Mouse (Mus musculus) MEL (cell line): ENCODE measurements around the gene Dus1l. TPM values are rescaled to one million over a fixed set of nuclear protein-coding genes. Genes with fewer than 3 reads are reported as not detected.

ENCODE experiments used
- DNase-seq: peaks from one replicate; pipeline ENCODE4 v3.0.0; 2011; ENCODE audit warnings: low read depth, low spot score
- H3K27ac ChIP-seq: 2 replicates; pipeline ENCODE4 v1.5.1; 2012; ENCODE audit warnings: low read depth, mild to moderate bottlenecking, control low read depth, low read length, moderate library complexity; ENCODE audit not compliant: control insufficient read depth
- H3K27me3 ChIP-seq, 2 experiments: fragments of 150-350 bp in 1 of 2; sonication (generic) in 1 of 2; 2 replicates each; pipeline ENCODE4 v1.6.1; 2012; ENCODE audit warnings: low read length in 2 of 2, mild to moderate bottlenecking in 2 of 2, improper control_type of control experiment in 1 of 2, moderate library complexity in 1 of 2; ENCODE audit not compliant: insufficient read depth in 2 of 2, control insufficient read depth in 1 of 2
- H3K36me3 ChIP-seq, 2 experiments: 2 replicates each; pipeline ENCODE4 v1.6.1; 2012 to 2014; ENCODE audit warnings: low read length in 2 of 2, improper control_type of control experiment in 1 of 2, inconsistent platforms in 1 of 2, mild to moderate bottlenecking in 1 of 2; ENCODE audit not compliant: insufficient read depth in 2 of 2, control insufficient read depth in 1 of 2
- H3K4me1 ChIP-seq, 2 experiments: fragments of 150-350 bp in 1 of 2; sonication (generic) in 1 of 2; 2 replicates each; pipeline ENCODE4 v1.6.1; 2012; ENCODE audit warnings: low read length in 2 of 2, improper control_type of control experiment in 1 of 2, mild to moderate bottlenecking in 1 of 2; ENCODE audit not compliant: insufficient read depth in 2 of 2, control insufficient read depth in 1 of 2
- H3K4me3 ChIP-seq, 2 experiments: fragments of 150-350 bp in 1 of 2; sonication (generic) in 1 of 2; 2 replicates each; pipeline ENCODE4 v1.5.1; 2012; ENCODE audit warnings: low read depth in 2 of 2, low read length in 2 of 2, mild to moderate bottlenecking in 2 of 2, moderate library complexity in 2 of 2, control low read depth in 1 of 2, improper control_type of control experiment in 1 of 2; ENCODE audit not compliant: control insufficient read depth in 1 of 2, insufficient read depth in 1 of 2
- H3K79me2 ChIP-seq: 2 replicates; pipeline ENCODE4 v1.6.1; 2012; ENCODE audit warnings: mild to moderate bottlenecking, low read length, moderate library complexity; ENCODE audit not compliant: control insufficient read depth, poor library complexity, insufficient read depth
- H3K9ac ChIP-seq: 2 replicates; pipeline ENCODE4 v1.6.1; 2012; ENCODE audit warnings: low read depth, mild to moderate bottlenecking, control low read depth, low read length, moderate library complexity; ENCODE audit not compliant: control insufficient read depth, poor library complexity, severe bottlenecking
- H3K9me3 ChIP-seq: fragments of 150-350 bp; sonication (generic); replicated peaks from 2 replicates; pipeline ENCODE4 v1.6.1; 2012; ENCODE audit warnings: mild to moderate bottlenecking, low read length, improper control_type of control experiment, moderate library complexity; ENCODE audit not compliant: insufficient read depth
- BHLHE40 ChIP-seq: IDR thresholded peaks from 2 replicates; pipeline ENCODE4 v1.6.1; 2012; ENCODE audit warnings: low read depth, mild to moderate bottlenecking, inconsistent platforms, low read length, improper control_type of control experiment, borderline replicate concordance
- CHD1 ChIP-seq: IDR thresholded peaks from 2 replicates; pipeline ENCODE4 v1.6.1; 2012; ENCODE audit warnings: low read depth, mild to moderate bottlenecking, inconsistent platforms, low read length, improper control_type of control experiment
- CHD2 ChIP-seq: IDR thresholded peaks from 2 replicates; pipeline ENCODE4 v1.6.1; 2011; ENCODE audit warnings: low read length, improper control_type of control experiment
- CTCF ChIP-seq, 3 experiments: IDR thresholded peaks in 2 of 3; conservative IDR thresholded peaks in 1 of 3; 2 replicates each; pipeline ENCODE4 v1.5.1; 2011 to 2012; ENCODE audit warnings: low read length in 3 of 3, low read depth in 2 of 3, mild to moderate bottlenecking in 2 of 3, improper control_type of control experiment in 1 of 3, inconsistent platforms in 1 of 3, mixed read lengths in 1 of 3, moderate library complexity in 1 of 3; ENCODE audit not compliant: control insufficient read depth in 1 of 3, insufficient read depth in 1 of 3, poor library complexity in 1 of 3, severe bottlenecking in 1 of 3
- E2F4 ChIP-seq: IDR thresholded peaks from 2 replicates; pipeline ENCODE4 v1.6.1; 2011; ENCODE audit warnings: low read depth, low read length, improper control_type of control experiment, borderline replicate concordance
- ELF1 ChIP-seq: IDR thresholded peaks from 2 replicates; pipeline ENCODE4 v1.6.1; 2014; ENCODE audit warnings: low read depth, mild to moderate bottlenecking, inconsistent platforms, low read length, improper control_type of control experiment, moderate library complexity
- ETS1 ChIP-seq: IDR thresholded peaks from 2 replicates; pipeline ENCODE4 v1.6.1; 2012; ENCODE audit warnings: low read depth, mild to moderate bottlenecking, inconsistent platforms, low read length, improper control_type of control experiment, moderate library complexity
- HCFC1 ChIP-seq: IDR thresholded peaks from 2 replicates; pipeline ENCODE4 v1.6.1; 2012; ENCODE audit warnings: low read depth, mild to moderate bottlenecking, inconsistent platforms, low read length, improper control_type of control experiment, moderate library complexity
- JUND ChIP-seq: IDR thresholded peaks from 2 replicates; pipeline ENCODE4 v1.6.1; 2011; ENCODE audit warnings: low read depth, mild to moderate bottlenecking, improper control_type of control experiment, low read length
- MAFK ChIP-seq: IDR thresholded peaks from 2 replicates; pipeline ENCODE4 v1.6.1; 2011; ENCODE audit warnings: low read depth, mild to moderate bottlenecking, low read length, improper control_type of control experiment, borderline replicate concordance
- MAZ ChIP-seq: IDR thresholded peaks from 2 replicates; pipeline ENCODE4 v1.6.1; 2012; ENCODE audit warnings: low read depth, mild to moderate bottlenecking, inconsistent platforms, low read length, improper control_type of control experiment
- MEF2A ChIP-seq: IDR thresholded peaks from 2 replicates; pipeline ENCODE4 v1.6.1; 2014; ENCODE audit warnings: low read depth, mild to moderate bottlenecking, inconsistent platforms, low read length, improper control_type of control experiment; ENCODE audit not compliant: poor library complexity, insufficient replicate concordance, severe bottlenecking; ENCODE audit errors: extremely low read depth
- MXI1 ChIP-seq: IDR thresholded peaks from 2 replicates; pipeline ENCODE4 v1.6.1; 2011; ENCODE audit warnings: mild to moderate bottlenecking, low read depth, low read length, improper control_type of control experiment
- MYB ChIP-seq: IDR thresholded peaks from 2 replicates; pipeline ENCODE4 v1.6.1; 2011; ENCODE audit warnings: mild to moderate bottlenecking, low read depth, low read length, improper control_type of control experiment
- MYC ChIP-seq: IDR thresholded peaks from 2 replicates; pipeline ENCODE4 v1.6.1; 2011; ENCODE audit warnings: low read depth, mild to moderate bottlenecking, low read length, improper control_type of control experiment, moderate library complexity
- NELFE ChIP-seq: IDR thresholded peaks from 2 replicates; pipeline ENCODE4 v1.6.1; 2011; ENCODE audit warnings: low read depth, low read length, improper control_type of control experiment
- NRF1 ChIP-seq: IDR thresholded peaks from 2 replicates; pipeline ENCODE4 v1.6.1; 2014; ENCODE audit warnings: low read depth, mild to moderate bottlenecking, inconsistent platforms, low read length, improper control_type of control experiment, moderate library complexity; ENCODE audit not compliant: poor library complexity, insufficient read depth, severe bottlenecking
- POLR2A ChIP-seq, 2 experiments: IDR thresholded peaks; 2 replicates each; pipeline ENCODE4 v1.6.1; 2011 to 2012; ENCODE audit warnings: low read length in 2 of 2, mild to moderate bottlenecking in 2 of 2, control low read depth in 1 of 2, improper control_type of control experiment in 1 of 2, low read depth in 1 of 2, moderate library complexity in 1 of 2; ENCODE audit not compliant: control insufficient read depth in 1 of 2, insufficient read depth in 1 of 2, poor library complexity in 1 of 2
- POLR2AphosphoS2 ChIP-seq: IDR thresholded peaks from 2 replicates; pipeline ENCODE4 v1.6.1; 2011; ENCODE audit warnings: low read length, improper control_type of control experiment
- POLR2AphosphoS5 ChIP-seq: IDR thresholded peaks from 2 replicates; pipeline ENCODE4 v1.6.1; 2012; ENCODE audit warnings: low read depth, borderline replicate concordance, mild to moderate bottlenecking, inconsistent platforms, low read length, moderate library complexity, mixed read lengths
- RAD21 ChIP-seq: IDR thresholded peaks from 2 replicates; pipeline ENCODE4 v1.6.1; 2011; ENCODE audit warnings: mild to moderate bottlenecking, low read depth, low read length, improper control_type of control experiment
- RCOR1 ChIP-seq: IDR thresholded peaks from 2 replicates; pipeline ENCODE4 v1.6.1; 2012; ENCODE audit warnings: low read depth, mild to moderate bottlenecking, inconsistent platforms, low read length, improper control_type of control experiment
- SIN3A ChIP-seq: IDR thresholded peaks from 2 replicates; pipeline ENCODE4 v1.6.1; 2012; ENCODE audit warnings: low read length, improper control_type of control experiment, inconsistent platforms
- SMC3 ChIP-seq: IDR thresholded peaks from 2 replicates; pipeline ENCODE4 v1.6.1; 2011; ENCODE audit warnings: low read depth, low read length, improper control_type of control experiment
- TAL1 ChIP-seq: IDR thresholded peaks from 2 replicates; pipeline ENCODE4 v1.6.1; 2012; ENCODE audit warnings: mild to moderate bottlenecking, inconsistent platforms, low read length, moderate library complexity, mixed read lengths
- TBP ChIP-seq: IDR thresholded peaks from 2 replicates; pipeline ENCODE4 v1.8.0; 2011; ENCODE audit warnings: low read depth, low read length, improper control_type of control experiment
- USF1 ChIP-seq: IDR thresholded peaks from 2 replicates; pipeline ENCODE4 v1.6.1; 2014; ENCODE audit warnings: low read depth, mild to moderate bottlenecking, inconsistent platforms, low read length, improper control_type of control experiment, moderate library complexity
- USF2 ChIP-seq, 2 experiments: IDR thresholded peaks; 2 replicates each; pipeline ENCODE4 v1.6.1; 2011 to 2012; ENCODE audit warnings: improper control_type of control experiment in 2 of 2, low read length in 2 of 2, borderline replicate concordance in 1 of 2, inconsistent platforms in 1 of 2, low read depth in 1 of 2, mild to moderate bottlenecking in 1 of 2; ENCODE audit not compliant: insufficient read depth in 1 of 2
- ZC3H11A ChIP-seq: IDR thresholded peaks from 2 replicates; pipeline ENCODE4 v1.6.1; 2012; ENCODE audit warnings: low read depth, mild to moderate bottlenecking, inconsistent platforms, low read length, improper control_type of control experiment
- ZKSCAN1 ChIP-seq: IDR thresholded peaks from 2 replicates; pipeline ENCODE4 v1.6.1; 2012; ENCODE audit warnings: low read depth, mild to moderate bottlenecking, inconsistent platforms, low read length, improper control_type of control experiment, moderate library complexity
- ZMIZ1 ChIP-seq: IDR thresholded peaks from 2 replicates; pipeline ENCODE4 v1.6.1; 2012; ENCODE audit warnings: low read depth, mild to moderate bottlenecking, inconsistent platforms, low read length, improper control_type of control experiment, moderate library complexity
- ZNF384 ChIP-seq: IDR thresholded peaks from 2 replicates; pipeline ENCODE4 v1.6.1; 2012; ENCODE audit warnings: low read depth, mild to moderate bottlenecking, inconsistent platforms, low read length, improper control_type of control experiment
- polyA plus RNA-seq, 2 experiments: library from polyadenylated mRNA; stranded (reverse) in 1 of 2; unstranded in 1 of 2; fragments of >175 nt in 1 of 2; fragments of >200 nt in 1 of 2; gene quantifications; 2 replicates each; pipeline versions ENCODE4 v1.2.1 to v1.2.4; 2012; ENCODE audit warnings: low replicate concordance in 2 of 2, low read depth in 1 of 2; ENCODE audit not compliant: insufficient read length in 2 of 2, insufficient read depth in 1 of 2, missing spikeins in 1 of 2
- total RNA-seq: library from RNA; depleted of rRNA; stranded (reverse); fragments of 300-350 nt; gene quantifications from 2 replicates; pipeline ENCODE4 v1.2.3, GENCODE M21; 2012

Dus1l gene
- total and polyA plus RNA-seq, 3 experiments: 171 to 203 TPM; not detected in 1

GRCm38 (mm10) chr11:120804274-120804673 is 8.1 kb upstream of the Dus1l start (continued):
- TF ChIP-seq USF1: no peak
- TF ChIP-seq JUND: no peak
- no peak for TF ChIP-seq ZKSCAN1
- TF ChIP-seq ELF1: no peak

GRCm38 (mm10) chr11:120800061-120800904 is 4.1 kb upstream of the Dus1l start:
- Histone ChIP-seq H3K27ac (no peak overlapping the region), H3K27me3 (no peaks in the 10 kb centered on the region), H3K79me2 (peaks cover 9% of the 10 kb centered on the region), H3K9ac (peak overlapping the region; percentile 47), H3K4me1 (peaks cover 8 to 12% of the 10 kb centered on the region in 2 experiments), H3K4me3 (peak overlapping the region; percentile 35 to 41), H3K9me3 (no peaks in the 10 kb centered on the region), H3K36me3 (peaks cover 0 to 12% of the 10 kb centered on the region in 2 experiments; a peak in 2 of 4 replicates)
- peak; percentile 96 for DNase-seq
- TF ChIP-seq NRF1: 0 out of 2 replicates have a peak, but pooled peaks have one; percentile 8
- 0 out of 2 replicates have a peak, but pooled peaks have one; percentile 30 for TF ChIP-seq NELFE
- 0 out of 2 replicates have a peak, but pooled peaks have one; percentile 51 for TF ChIP-seq POLR2AphosphoS2
- TF ChIP-seq SMC3: peak; percentile 89
- peak; percentile 56; the same call in 1 of the 2 replicates for TF ChIP-seq MAZ
- no peak for TF ChIP-seq MEF2A
- TF ChIP-seq TAL1: no peak
- no peak for TF ChIP-seq TBP
- TF ChIP-seq CTCF (IDR thresholded peaks at IDR 0.05 in 2 of 3, conservative IDR thresholded peaks at IDR 0.05 in 1 of 3; ENCODE audit: control insufficient read depth in 1 of 3, insufficient read depth in 1 of 3, low read depth in 2 of 3, low read length in 3 of 3, poor library complexity in 1 of 3, severe bottlenecking in 1 of 3): peak; percentile 87 to 97 (median 96)
- peak; percentile 45 for TF ChIP-seq RCOR1
- no peak for TF ChIP-seq MYB
- no peak for TF ChIP-seq E2F4
- peak; percentile 82 for TF ChIP-seq SIN3A
- TF ChIP-seq MXI1: peak; percentile 73
- peak; percentile 42; the same call in 1 of the 2 replicates for TF ChIP-seq ELF1
- TF ChIP-seq MAFK: 0 out of 2 replicates have a peak, but pooled peaks have one; percentile 23
- TF ChIP-seq POLR2AphosphoS5: no peak
- TF ChIP-seq MYC: 0 out of 2 replicates have a peak, but pooled peaks have one; percentile 34
- 0 out of 2 replicates have a peak, but pooled peaks have one; percentile 45 for TF ChIP-seq ZMIZ1
- TF ChIP-seq USF2 (IDR thresholded peaks at IDR 0.05; ENCODE audit: borderline replicate concordance in 1 of 2, insufficient read depth in 1 of 2, low read depth in 1 of 2, low read length in 2 of 2): peak; percentile 56 to 85; a peak in 3 of 4 replicates
- TF ChIP-seq CHD2: no peak
- TF ChIP-seq USF1: peak; percentile 96
- peak; percentile 64 for TF ChIP-seq ZNF384
- TF ChIP-seq ETS1: peak; percentile 37; the same call in 1 of the 2 replicates
- TF ChIP-seq CHD1: no peak
- TF ChIP-seq RAD21: peak; percentile 88
- TF ChIP-seq BHLHE40: peak; percentile 18; the same call in 1 of the 2 replicates
- TF ChIP-seq HCFC1: peak; percentile 72
- peak; percentile 75 for TF ChIP-seq ZC3H11A
- TF ChIP-seq POLR2A (IDR thresholded peaks at IDR 0.05; ENCODE audit: control insufficient read depth in 1 of 2, insufficient read depth in 1 of 2, low read depth in 1 of 2, low read length in 2 of 2, poor library complexity in 1 of 2): peak in 1 of 2 experiments; percentile 49; a peak in 2 of 4 replicates
